Mouse (Mus musculus): ENCODE results near the gene Ddx31.

- no peak for TF ChIP-seq POLR2A (IDR thresholded peaks at IDR 0.05; ENCODE audit: insufficient read depth, low read length)
- no peak for TF ChIP-seq EP300 (IDR thresholded peaks at IDR 0.05; ENCODE audit: insufficient read depth, low read depth, low read length)
- no peak for TF ChIP-seq CTCF (IDR thresholded peaks at IDR 0.05; ENCODE audit: low read depth, low read length)
Observed at GRCm38 (mm10) chr2:28848879-28849278, 8.7 kb downstream of the Ddx31 start.

Measured in ES-Bruce4 (cell line).